Mouse (Mus musculus) hindbrain, embryonic 12.5 days (tissue): Measurements from ENCODE around the gene Cyp4f14. TPM values are rescaled to one million over a fixed set of nuclear protein-coding genes. Genes with fewer than 3 reads are reported as not detected.

Experiments used
- ATAC-seq: fragments of 200-750 bp; cut with Nextera tagmentation; 2 replicates; pipeline ENCODE4 v1.8.0; 2017; ENCODE audit warnings: moderate TSS enrichment; ENCODE audit not compliant: low FRiP score
- H3K27ac ChIP-seq: fragments of 300-500 bp; sonication (generic); 2 replicates; pipeline ENCODE4 v1.5.1; 2016; ENCODE audit warnings: mild to moderate bottlenecking
- H3K27me3 ChIP-seq: fragments of 300-500 bp; sonication (generic); 2 replicates; pipeline ENCODE4 v1.6.1; 2016; ENCODE audit warnings: mild to moderate bottlenecking
- H3K36me3 ChIP-seq: fragments of 300-500 bp; sonication (generic); 2 replicates; pipeline ENCODE4 v1.6.1; 2016; ENCODE audit warnings: mild to moderate bottlenecking
- H3K4me1 ChIP-seq: fragments of 300-500 bp; sonication (generic); 2 replicates; pipeline ENCODE4 v1.6.1; 2016
- H3K4me2 ChIP-seq: fragments of 300-500 bp; sonication (generic); replicated peaks from 2 replicates; pipeline ENCODE4 v1.6.1; 2016; ENCODE audit warnings: mild to moderate bottlenecking
- H3K4me3 ChIP-seq: fragments of 300-500 bp; sonication (generic); 2 replicates; pipeline ENCODE4 v1.5.1; 2016; ENCODE audit warnings: mild to moderate bottlenecking
- H3K9ac ChIP-seq: fragments of 300-500 bp; sonication (generic); 2 replicates; pipeline ENCODE4 v1.6.1; 2016; ENCODE audit warnings: mild to moderate bottlenecking, moderate library complexity
- H3K9me3 ChIP-seq: fragments of 300-500 bp; sonication (generic); replicated peaks from 2 replicates; pipeline ENCODE4 v1.6.1; 2016; ENCODE audit warnings: mild to moderate bottlenecking
- WGBS: fragments of 180-500 bp; shearing (Covaris S2); methylation state at CpG from one replicate; pipeline ENCODE4 v1.1.7; 2016; 5-methylcytosine and 5-hydroxymethylcytosine counted together
- polyA plus RNA-seq: library from polyadenylated mRNA; unstranded; fragments of >200 nt; fragmentation: Nextera tagmentation; extraction: Ambion mirVana; gene quantifications from 2 replicates; pipeline ENCODE4 v1.2.1, GENCODE M21; 2016

Cyp4f14 gene
- polyA plus RNA-seq, 1 experiment from 2014 or later = not detected

DNA sequence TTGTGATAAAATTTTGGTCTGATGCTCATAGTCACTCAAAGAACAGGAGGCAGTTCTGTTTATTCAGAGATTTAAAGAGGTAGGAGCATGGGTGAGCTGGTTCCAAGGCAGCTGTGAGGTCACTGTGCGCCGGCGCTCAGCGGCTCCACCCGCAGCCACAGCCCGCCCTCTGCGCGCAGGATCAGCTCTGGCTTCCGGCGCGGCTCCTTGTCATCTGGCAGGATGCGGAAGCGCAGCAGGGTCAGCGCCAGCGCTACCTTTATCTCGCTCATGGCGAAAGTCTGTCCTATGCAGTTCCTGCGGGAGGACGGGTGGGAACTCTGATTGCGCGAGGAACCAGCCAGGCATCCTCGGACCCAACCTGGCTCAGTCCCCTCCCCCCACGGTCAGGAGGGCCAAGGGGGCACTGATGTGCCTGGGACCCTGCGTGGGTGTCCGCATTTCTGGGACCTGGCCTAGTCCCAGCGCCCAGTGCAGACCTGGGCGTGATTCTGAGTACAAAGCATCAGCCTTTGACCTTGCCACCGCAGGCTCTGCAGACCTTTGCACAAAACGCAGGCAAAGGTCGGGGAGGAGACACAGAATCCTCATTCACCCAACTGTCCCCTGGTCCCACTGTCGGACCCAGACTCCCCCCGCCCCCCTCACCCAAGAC lies 7.6 kb upstream of the Cyp4f14 start:
- H3K27ac ChIP-seq = 0 out of 2 replicates have a peak overlapping the region, but pooled peaks have one; percentile 31

DNA sequence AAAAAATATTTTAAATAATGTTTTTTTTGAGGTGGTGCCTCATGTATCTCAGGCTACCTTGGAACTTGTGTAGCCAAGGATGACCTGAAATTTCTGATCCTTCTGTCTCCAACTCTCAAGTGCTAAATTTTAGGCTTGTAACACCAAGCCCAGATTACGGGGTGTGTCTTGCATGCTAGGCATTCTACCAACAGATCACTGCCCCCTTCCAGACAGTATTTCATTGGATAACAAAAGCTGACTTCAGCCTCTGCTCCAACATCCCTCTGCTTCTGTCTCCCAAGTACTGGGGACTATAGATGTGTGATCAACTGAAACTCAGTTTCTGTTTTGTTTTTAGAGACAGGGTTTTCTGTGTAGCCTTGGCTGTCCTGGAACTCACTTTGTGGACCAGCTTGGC lies 6.5 kb upstream of the Cyp4f14 start:
- peaks cover 5% of the 10 kb centered on the region for H3K4me1 ChIP-seq
- ATAC-seq = no peak
- WGBS = 100% methylated on average over 1 of the region's 1 CpGs
- no peak overlapping the region for H3K27ac ChIP-seq
- no peaks in the 10 kb centered on the region for H3K36me3 ChIP-seq
- H3K4me3 ChIP-seq = no peak overlapping the region
- peaks cover 14% of the 10 kb centered on the region; the same call in 1 of the 2 replicates for H3K27me3 ChIP-seq
- H3K9ac ChIP-seq = no peak overlapping the region
- peaks cover 6% of the 10 kb centered on the region; the same call in 1 of the 2 replicates for H3K9me3 ChIP-seq
- no peak overlapping the region for H3K4me2 ChIP-seq

More for the DNA sequence above, 7.6 kb upstream of the Cyp4f14 start:
- peaks cover 6% of the 10 kb centered on the region; the same call in 1 of the 2 replicates for H3K9me3 ChIP-seq
- ATAC-seq = peak; percentile 91
- peak overlapping the region; percentile 73 for H3K4me2 ChIP-seq
- no peaks in the 10 kb centered on the region for H3K36me3 ChIP-seq
- peaks cover 5% of the 10 kb centered on the region for H3K4me1 ChIP-seq
- H3K9ac ChIP-seq = peak overlapping the region; percentile 72
- peaks cover 14% of the 10 kb centered on the region; the same call in 1 of the 2 replicates for H3K27me3 ChIP-seq
- peak overlapping the region; percentile 40 for H3K4me3 ChIP-seq
- WGBS = 16% methylated on average over 32 of the region's 32 CpGs

DNA sequence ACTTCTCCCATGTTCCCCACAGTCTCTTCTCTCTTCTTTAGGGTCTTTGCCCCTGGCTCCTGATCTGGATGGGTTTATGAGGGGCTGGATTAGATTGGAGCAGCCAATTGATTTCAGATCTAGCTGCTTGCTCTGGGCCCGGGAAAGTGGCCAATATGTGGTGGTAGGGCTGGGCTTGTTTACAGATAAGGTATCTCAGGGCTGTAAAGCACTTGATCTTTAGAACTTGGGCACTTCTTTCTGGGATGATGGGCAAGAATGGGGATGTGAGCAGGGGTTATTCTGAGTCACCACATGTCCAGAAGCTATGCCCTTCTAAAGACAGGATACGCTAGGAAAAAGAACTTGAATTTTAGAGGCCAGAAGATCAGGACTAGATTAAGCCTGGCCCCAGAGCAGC lies 2.0 kb upstream of the Cyp4f14 start:
- Histone ChIP-seq H3K9me3 (peaks cover 6% of the 10 kb centered on the region; the same call in 1 of the 2 replicates), H3K4me3 (no peak overlapping the region), H3K27ac (no peak overlapping the region), H3K36me3 (no peaks in the 10 kb centered on the region), H3K4me2 (no peak overlapping the region), H3K9ac (no peak overlapping the region), H3K27me3 (peaks cover 8% of the 10 kb centered on the region; the same call in 1 of the 2 replicates), H3K4me1 (no peaks in the 10 kb centered on the region)
- 89% methylated on average over 2 of the region's 2 CpGs for WGBS
- ATAC-seq = no peak

DNA sequence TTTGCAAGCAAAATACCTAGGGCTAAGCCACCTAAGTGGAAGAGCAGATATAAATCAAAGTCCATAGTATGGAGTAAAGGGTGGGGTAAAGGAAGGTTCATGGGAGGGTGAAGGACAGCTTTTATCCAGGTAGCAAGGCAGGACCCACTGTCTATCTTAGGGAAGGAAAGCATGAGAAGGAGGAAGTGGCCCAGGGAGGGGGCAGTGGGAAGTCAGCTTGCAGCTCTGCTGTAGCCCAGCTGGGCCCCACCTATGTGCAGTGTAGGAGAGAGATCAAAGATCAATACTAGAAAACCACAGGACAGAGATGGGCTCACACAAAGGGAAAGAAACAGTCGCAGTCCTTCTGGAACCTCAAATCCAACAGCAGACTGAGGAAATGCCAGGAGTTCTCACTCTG lies 1.1 kb downstream of the Cyp4f14 start:
- Histone ChIP-seq H3K27me3 (peaks cover 8% of the 10 kb centered on the region; the same call in 1 of the 2 replicates), H3K9me3 (peaks cover 3% of the 10 kb centered on the region; the same call in 1 of the 2 replicates), H3K27ac (no peak overlapping the region), H3K4me2 (no peak overlapping the region), H3K4me3 (no peak overlapping the region), H3K36me3 (no peaks in the 10 kb centered on the region), H3K4me1 (no peaks in the 10 kb centered on the region), H3K9ac (no peak overlapping the region)
- 88% methylated on average over 1 of the region's 1 CpGs for WGBS
- ATAC-seq = no peak

DNA sequence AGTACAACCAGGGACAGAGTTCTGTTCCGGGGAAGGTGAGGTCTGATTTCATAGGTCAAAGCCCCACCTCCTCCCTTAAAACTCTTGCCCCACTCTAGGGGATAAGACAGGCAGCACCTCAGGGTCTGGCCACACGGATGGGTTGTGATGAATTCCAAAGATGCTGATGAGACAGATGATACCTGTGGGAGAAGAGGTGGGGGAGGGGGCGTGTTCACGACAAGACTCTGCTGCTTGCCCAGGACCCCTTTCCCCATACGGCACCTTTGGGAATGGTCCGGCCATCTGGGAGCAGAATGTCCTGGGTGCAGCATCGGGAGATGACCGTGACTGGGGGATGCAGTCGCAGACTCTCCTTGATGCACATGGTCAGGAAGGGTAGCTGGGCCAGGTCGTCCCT lies 11.0 kb downstream of the Cyp4f14 start:
- H3K36me3 ChIP-seq = no peaks in the 10 kb centered on the region
- peaks cover 5% of the 10 kb centered on the region; the same call in 1 of the 2 replicates for H3K27me3 ChIP-seq
- H3K4me3 ChIP-seq = no peak overlapping the region
- H3K27ac ChIP-seq = no peak overlapping the region
- WGBS = 80% methylated on average over 10 of the region's 10 CpGs
- no peak overlapping the region for H3K4me2 ChIP-seq
- H3K9ac ChIP-seq = no peak overlapping the region
- H3K4me1 ChIP-seq = peaks cover 4% of the 10 kb centered on the region; the same call in 1 of the 2 replicates
- no peaks in the 10 kb centered on the region for H3K9me3 ChIP-seq
- no peak for ATAC-seq

DNA sequence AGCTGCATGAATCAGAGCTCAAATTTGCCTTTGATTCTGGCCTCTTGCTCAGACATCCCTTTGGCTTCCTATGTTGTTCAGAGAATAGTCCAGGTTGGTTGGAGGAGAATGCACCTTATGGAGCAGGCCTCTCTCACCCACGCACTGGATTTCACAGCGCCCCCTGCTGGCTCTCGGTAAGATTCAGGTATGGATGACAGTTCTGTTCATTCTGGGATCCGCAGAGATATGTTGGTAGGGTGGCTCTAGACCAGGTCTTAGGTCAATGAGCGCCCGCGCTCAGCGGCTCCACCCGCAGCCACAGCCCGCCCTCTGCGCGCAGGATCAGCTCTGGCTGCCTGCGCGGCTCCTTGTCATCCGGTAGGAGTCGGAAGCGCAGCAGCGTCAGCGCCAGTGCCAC lies 11.9 kb downstream of the Cyp4f14 start:
- no peak overlapping the region for H3K27ac ChIP-seq
- no peak for ATAC-seq
- peaks cover 5% of the 10 kb centered on the region; the same call in 1 of the 2 replicates for H3K27me3 ChIP-seq
- peak overlapping the region; percentile 44; the same call in 1 of the 2 replicates for H3K9ac ChIP-seq
- peak overlapping the region; percentile 11; the same call in 1 of the 2 replicates for H3K4me3 ChIP-seq
- peak overlapping the region; percentile 45 for H3K4me2 ChIP-seq
- 8% methylated on average over 19 of the region's 19 CpGs for WGBS
- no peaks in the 10 kb centered on the region for H3K9me3 ChIP-seq
- H3K36me3 ChIP-seq = no peaks in the 10 kb centered on the region
- H3K4me1 ChIP-seq = peaks cover 4% of the 10 kb centered on the region; the same call in 1 of the 2 replicates

DNA sequence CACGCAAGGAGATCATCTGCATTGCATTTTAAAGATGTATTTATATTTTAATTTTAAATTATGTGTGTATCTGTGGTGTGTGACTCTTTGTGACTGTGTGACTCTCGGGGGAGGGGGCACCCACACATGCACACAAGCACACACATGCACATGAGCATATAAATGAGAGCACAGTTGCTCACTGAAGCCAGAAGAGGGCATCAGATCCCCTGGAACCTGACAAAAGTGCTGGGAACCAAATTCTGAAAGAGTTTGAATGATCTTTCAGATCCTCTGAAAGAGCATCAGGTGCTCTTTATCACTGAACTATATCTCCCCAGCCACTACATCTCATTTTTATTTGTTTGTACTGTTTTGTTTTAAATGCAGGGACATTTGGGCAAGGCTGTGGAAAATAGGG lies 12.7 kb downstream of the Cyp4f14 start:
- H3K4me1 ChIP-seq = peaks cover 4% of the 10 kb centered on the region; the same call in 1 of the 2 replicates
- H3K27ac ChIP-seq = no peak overlapping the region
- H3K9ac ChIP-seq = no peak overlapping the region
- peaks cover 5% of the 10 kb centered on the region; the same call in 1 of the 2 replicates for H3K27me3 ChIP-seq
- no peak for ATAC-seq
- H3K36me3 ChIP-seq = no peaks in the 10 kb centered on the region
- WGBS = 73% methylated on average over 2 of the region's 2 CpGs
- no peak overlapping the region for H3K4me3 ChIP-seq
- no peak overlapping the region for H3K4me2 ChIP-seq
- no peaks in the 10 kb centered on the region for H3K9me3 ChIP-seq

DNA sequence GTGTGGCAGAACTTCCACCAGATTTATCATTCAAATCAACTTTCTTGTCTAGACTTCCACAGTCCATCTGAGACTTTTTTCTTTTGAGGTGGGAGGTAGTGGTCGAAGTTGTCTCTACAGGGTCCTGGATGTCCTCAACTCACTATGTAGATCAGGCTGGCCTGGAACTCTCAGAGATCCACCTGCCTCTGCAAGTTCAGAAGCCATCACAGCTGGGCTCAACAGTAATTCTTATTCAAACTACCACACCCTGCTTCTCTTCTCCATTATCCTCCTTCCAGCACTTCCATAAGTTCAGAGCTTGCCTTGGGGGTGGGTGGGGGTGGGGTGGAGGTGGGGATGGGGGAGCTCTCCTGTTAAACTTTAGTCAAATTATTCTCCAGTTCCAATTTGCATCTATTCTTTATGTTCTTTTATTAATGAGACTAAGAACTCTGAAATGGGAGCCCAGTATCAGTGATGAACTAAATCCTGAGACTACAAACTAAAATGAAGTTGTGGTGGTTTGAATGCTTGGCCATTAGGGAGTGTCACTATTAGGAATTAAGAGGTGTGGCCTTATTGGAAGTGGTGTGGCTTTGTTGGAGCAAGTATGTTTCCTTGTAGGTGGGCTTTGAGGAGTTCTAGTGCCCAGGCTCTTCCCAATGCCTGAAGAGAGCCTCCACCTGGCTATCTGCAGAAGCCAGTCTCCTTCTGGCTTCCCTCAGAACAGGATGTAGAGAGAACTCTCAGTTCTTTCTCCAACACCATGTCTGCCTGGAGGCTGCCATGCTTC lies 15.2 kb downstream of the Cyp4f14 start:
- ATAC-seq = no peak
- Histone ChIP-seq H3K9me3 (no peaks in the 10 kb centered on the region), H3K9ac (no peak overlapping the region), H3K4me2 (no peak overlapping the region), H3K27ac (no peak overlapping the region), H3K4me3 (no peak overlapping the region), H3K4me1 (peaks cover 4% of the 10 kb centered on the region; the same call in 1 of the 2 replicates), H3K27me3 (peaks cover 5% of the 10 kb centered on the region; the same call in 1 of the 2 replicates), H3K36me3 (no peaks in the 10 kb centered on the region)
- WGBS = 79% methylated on average over 1 of the region's 1 CpGs

DNA sequence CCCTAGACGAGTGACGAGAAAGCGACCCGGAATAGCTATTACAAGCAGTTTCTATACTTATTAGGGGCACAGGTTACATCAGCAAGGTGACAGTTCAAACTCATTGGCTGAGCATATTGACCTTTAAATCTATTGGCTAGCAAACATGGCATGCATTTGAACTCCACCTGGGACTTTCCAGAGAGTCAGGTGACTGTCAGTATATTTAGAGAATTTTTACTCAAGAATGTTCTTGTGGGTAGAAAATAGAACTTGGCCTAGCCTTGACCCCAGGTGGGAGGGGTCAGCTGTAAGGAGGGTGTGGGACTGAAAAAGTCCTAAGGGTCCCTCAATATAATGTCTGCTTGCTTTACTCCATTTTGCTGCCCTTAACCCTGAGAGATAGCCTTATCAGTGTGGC lies 21.7 kb downstream of the Cyp4f14 start:
- H3K4me1 ChIP-seq = peaks cover 5% of the 10 kb centered on the region
- no peak for ATAC-seq
- no peaks in the 10 kb centered on the region for H3K36me3 ChIP-seq
- 92% methylated on average over 4 of the region's 4 CpGs for WGBS
- no peaks in the 10 kb centered on the region for H3K9me3 ChIP-seq
- no peak overlapping the region for H3K9ac ChIP-seq
- no peak overlapping the region for H3K27ac ChIP-seq
- H3K27me3 ChIP-seq = no peaks in the 10 kb centered on the region
- no peak overlapping the region for H3K4me2 ChIP-seq
- no peak overlapping the region for H3K4me3 ChIP-seq

DNA sequence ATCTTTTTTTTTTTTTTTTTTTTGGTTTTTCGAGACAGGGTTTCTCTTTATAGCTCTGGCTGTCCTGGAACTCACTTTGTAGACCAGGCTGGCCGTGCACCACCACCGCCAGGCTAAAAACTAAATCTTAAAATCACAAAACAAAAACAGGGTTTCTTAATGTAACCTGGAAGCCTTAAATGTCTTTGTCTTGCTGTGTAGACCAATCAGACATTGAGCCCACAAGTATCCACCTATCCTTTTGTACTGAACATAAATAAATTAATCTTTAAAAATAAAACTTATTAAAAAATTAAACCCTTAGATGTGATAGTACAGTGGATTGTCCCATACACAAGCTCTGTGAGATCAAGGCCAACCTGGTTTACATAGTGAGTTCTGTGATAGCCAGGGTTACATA lies 23.2 kb downstream of the Cyp4f14 start:
- H3K9me3 ChIP-seq = no peaks in the 10 kb centered on the region
- H3K27me3 ChIP-seq = no peaks in the 10 kb centered on the region
- no peak overlapping the region for H3K4me3 ChIP-seq
- H3K27ac ChIP-seq = no peak overlapping the region
- peaks cover 14% of the 10 kb centered on the region for H3K4me1 ChIP-seq
- WGBS = 72% methylated on average over 3 of the region's 3 CpGs
- H3K4me2 ChIP-seq = no peak overlapping the region
- no peak for ATAC-seq
- H3K9ac ChIP-seq = no peak overlapping the region
- H3K36me3 ChIP-seq = no peaks in the 10 kb centered on the region

DNA sequence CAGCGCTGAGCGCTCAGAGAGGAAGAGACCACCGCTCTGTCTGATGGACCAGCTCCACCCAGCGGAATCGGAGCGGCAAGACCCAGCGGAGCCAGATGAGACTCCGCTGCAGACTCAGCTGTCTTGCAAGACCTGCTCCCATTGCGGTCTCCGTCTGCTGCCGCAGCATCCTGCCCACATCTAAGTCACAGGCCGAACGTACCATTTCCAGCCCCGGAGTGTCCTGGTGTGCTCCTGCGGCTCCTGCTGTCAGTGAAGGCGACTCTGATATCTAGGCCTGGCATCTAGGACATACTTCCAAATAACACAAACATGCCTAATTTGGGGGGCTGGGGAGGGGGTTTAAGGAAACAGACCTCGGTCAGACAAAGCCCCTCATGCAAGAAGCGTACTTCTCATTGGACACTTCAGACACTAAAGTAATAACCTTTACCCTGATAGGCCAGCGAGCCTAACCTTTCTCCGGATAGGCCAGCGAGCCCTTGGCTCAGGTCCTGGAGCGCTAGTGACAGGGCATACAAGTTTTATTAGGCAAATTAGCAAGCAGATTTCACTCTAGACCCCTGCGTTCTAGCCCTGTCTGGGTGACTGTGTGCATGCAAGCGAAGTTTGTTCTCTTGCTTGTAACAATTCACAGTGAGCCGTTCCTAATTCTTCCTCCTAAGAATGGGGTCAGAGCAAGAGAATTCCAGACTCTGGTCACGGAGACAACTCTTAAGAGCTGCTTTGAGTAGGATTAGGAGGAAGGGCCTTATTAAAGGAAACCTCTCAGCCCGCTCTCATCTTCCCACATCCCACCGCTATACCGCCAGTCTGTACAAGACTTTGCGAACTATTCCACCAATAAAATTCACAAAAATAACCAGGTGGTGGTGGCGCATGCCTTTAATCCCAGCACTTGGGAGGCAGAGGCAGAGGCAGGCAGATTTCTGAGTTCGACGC lies 25.6 kb downstream of the Cyp4f14 start, which contains the start of gene Zfp870:
Zfp870 (minus strand) TSS at position 404 of the 942 bp plus-strand sequence.
- Histone ChIP-seq H3K4me1 (peaks cover 14% of the 10 kb centered on the region), H3K4me3 (peak within 1 kb of the TSS; percentile 68), H3K27ac (peak within 1 kb of the TSS; percentile 83), H3K9me3 (no peaks in the 10 kb centered on the region), H3K9ac (peak within 1 kb of the TSS; percentile 83), H3K4me2 (peak within 1 kb of the TSS; percentile 82), H3K36me3 (0 out of 2 replicates have a peak, but pooled peaks cover 2% of the 10 kb centered on the region), H3K27me3 (no peaks in the 10 kb centered on the region)
- WGBS = 14% methylated on average over 32 of the region's 33 CpGs
- peak; percentile 98 for ATAC-seq
